Mouse (Mus musculus) megakaryocyte, embryonic 14.5 days (primary cell): Measurements from ENCODE around the gene B3gnt6.

Source experiments
- FLI1 ChIP-seq: IDR thresholded peaks from 2 replicates; pipeline ENCODE4 v1.6.1; 2012; ENCODE audit warnings: low read length, inconsistent platforms, mixed read lengths
- GATA1 ChIP-seq: IDR thresholded peaks from 3 replicates; pipeline ENCODE4 v1.6.1; 2012; ENCODE audit warnings: mixed read lengths, low read length, inconsistent platforms, borderline replicate concordance

DNA sequence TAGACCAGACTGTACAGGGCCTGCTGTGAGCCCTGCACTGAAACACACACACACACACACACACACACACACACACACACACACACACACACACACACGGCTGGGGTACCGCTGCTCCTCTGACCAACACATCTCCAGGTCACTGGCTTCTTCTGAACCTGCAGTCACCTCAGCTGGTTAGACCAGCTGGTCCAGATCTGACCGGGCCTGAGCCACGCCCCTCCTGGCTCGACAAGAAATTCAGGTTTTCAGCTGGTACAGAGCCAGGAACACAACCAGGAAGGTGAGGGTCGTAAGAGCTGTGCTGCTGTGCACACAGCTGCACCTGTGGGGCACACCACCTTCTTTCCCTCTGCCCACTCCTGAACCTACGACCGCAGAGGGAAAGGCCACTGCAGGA, 40.8 kb downstream of the B3gnt6 start:
- no peak for TF ChIP-seq FLI1
- TF ChIP-seq GATA1 = no peak
